Mouse (Mus musculus) CD8-positive naive resting alpha-beta T cell, adult 2 months (primary cell): Measurements from ENCODE around the gene Nt5dc3.

ENCODE experiments used
- DNase-seq, 2 experiments: peaks; one replicate each; pipeline ENCODE4 v3.0.0; 2022; ENCODE audit warnings: low read depth in 2 of 2, low spot score in 2 of 2

Nt5dc3 gene

DNA sequence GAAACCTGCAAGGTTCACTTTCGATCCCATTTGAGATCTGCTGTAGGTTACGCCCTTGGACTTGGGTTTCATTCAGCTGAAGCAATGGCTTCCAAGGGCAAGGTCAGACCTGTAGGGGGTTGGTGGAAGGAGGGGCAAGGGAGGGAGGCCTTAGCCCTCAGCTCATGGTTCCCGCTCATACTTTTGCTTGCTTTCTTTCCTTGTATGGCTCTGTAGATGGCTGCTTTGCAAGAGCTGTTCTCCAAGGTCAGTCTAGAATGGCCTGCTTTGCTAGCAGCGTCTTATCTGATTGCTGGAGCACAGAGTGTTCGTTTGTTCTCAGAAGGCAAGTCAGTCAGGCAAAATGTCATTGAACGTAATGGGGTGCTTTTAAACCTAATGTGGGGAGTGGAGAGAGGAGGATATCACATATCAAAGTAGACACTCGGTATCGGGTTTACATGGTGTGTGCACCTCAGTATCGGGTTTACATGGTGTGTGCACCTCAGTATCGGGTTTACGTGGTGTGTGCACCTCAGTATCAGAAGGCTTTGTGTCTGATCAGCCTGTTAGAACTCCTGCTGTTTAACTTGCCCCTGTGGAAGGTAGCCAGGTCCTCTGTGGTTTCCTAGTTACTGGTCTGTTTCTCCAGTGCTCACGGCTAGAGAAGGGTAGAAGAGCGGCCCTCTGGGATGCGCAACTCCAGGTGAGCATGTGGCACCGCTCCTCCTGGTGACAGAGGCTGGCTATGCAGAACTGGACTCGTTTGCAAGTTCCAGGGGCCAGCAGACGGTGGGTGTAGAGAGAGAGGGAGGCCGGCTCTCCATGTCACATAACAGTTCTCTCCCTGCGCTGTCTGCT is 35.7 kb downstream of the Nt5dc3 start:
- no peak for DNase-seq

- DNase-seq = no peak
Observed at GRCm38 (mm10) chr10:86815133-86815532, 36.3 kb downstream of the Nt5dc3 start.

GRCm38 (mm10) chr10:86819649-86820165 is 40.9 kb downstream of the Nt5dc3 start:
- DNase-seq = no peak

- no peak for DNase-seq
Observed at GRCm38 (mm10) chr10:86821014-86821413, 42.2 kb downstream of the Nt5dc3 start.

DNA sequence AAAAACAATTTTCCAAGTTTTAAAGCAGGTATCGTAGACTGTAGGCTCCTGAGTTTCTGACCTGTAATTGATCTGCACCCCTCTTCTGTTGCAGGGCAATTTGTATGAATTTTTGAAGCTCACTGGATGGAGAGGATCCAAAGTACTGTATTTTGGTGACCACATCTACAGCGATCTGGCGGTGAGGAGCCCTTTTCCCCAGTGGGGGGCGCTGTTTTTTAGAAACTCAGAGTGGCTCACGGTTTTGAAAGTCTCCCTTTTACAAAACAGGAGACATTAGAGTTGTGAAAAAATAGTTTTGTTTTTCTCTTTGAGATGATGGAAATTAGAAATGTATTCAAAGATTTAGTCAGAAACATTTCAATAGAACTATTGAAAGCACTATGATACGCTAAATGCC is 45.3 kb downstream of the Nt5dc3 start:
- DNase-seq = no peak

DNA sequence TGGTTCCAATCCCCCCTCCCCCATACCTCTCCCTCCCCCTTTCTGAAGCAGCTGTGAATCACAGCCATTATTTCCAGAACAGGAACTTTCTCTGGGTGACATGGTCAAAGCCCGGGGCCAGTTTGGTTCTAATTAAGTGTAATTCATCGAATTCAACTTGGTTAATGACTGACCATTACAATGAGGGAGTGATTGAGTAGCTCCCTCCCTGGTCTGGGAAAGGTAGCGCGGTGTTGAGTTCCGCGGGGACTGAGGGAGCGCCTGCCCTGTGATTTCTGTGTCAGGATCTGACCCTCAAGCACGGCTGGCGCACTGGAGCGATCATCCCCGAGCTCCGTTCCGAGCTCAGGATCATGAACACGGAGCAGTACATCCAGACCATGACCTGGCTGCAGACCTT is 46.1 kb downstream of the Nt5dc3 start:
- DNase-seq = no peak

- DNase-seq = no peak
Observed at GRCm38 (mm10) chr10:86825871-86826522, 47.2 kb downstream of the Nt5dc3 start.

DNA sequence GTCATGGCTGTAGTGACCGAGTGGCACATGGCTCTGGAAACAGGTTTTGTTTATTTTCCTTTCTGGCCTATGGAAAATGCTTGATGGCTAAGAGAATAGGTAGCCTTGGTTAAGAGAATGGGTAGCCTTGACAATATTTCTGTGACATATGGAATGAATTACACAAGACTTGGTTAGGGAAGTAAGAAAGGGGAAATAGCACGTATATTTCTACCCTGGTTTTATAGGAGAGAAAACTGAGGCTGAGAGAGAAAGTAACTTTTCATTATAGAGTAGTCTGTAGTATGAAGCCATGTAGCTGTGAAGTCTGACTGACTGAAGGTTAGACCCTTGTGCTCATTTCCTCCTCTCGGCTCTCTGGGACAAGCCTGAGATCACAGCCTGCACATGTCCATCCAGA is 48.1 kb downstream of the Nt5dc3 start:
- DNase-seq = no peak

- no peak for DNase-seq
Observed at GRCm38 (mm10) chr10:86828221-86829135, 49.7 kb downstream of the Nt5dc3 start.

DNA sequence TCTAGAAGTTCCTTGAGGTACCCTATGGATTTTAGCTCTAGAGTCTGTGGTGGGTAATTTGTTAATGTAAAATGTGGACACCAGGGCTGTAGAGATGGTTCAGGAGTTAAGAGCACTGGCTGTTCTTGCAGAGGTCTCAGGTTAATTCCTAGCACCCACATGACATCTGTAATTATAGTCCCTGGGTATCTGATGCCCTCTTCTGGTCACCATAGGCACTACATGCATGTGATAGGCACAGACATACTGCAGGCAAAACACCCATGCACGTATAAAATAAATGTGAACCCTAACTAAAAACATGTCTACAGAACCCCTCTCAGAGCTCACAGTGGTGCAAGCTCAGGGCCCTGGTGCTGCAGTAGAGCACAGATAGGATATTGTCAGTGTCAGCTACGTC is 50.7 kb downstream of the Nt5dc3 start:
- no peak for DNase-seq

- no peak for DNase-seq
Observed at GRCm38 (mm10) chr10:86836784-86837183, 58.0 kb downstream of the Nt5dc3 start.

- DNase-seq = no peak
Observed at GRCm38 (mm10) chr10:86838827-86839226, 60.0 kb downstream of the Nt5dc3 start.

DNA sequence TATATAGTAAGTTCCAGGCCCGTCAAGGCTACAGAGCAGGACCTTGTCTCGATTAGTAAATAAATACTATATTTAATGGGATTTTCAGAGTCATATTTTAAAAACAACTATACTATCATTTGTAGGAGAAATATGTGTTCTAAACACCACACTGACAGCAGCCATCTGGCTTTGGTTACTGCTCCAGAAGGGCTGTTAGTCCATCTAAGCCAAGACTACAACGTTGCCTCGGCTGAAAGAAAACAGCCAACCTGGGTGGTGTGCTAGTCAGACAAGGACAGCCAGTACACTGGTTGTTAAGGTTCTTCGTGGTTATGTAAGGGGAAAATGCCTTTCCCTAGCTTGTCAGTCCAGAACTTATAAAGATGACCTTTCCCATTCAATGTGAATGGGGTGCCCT is 63.9 kb downstream of the Nt5dc3 start:
- DNase-seq = no peak

- no peak for DNase-seq
Observed at GRCm38 (mm10) chr10:86846926-86847467, 68.2 kb downstream of the Nt5dc3 start.

DNA sequence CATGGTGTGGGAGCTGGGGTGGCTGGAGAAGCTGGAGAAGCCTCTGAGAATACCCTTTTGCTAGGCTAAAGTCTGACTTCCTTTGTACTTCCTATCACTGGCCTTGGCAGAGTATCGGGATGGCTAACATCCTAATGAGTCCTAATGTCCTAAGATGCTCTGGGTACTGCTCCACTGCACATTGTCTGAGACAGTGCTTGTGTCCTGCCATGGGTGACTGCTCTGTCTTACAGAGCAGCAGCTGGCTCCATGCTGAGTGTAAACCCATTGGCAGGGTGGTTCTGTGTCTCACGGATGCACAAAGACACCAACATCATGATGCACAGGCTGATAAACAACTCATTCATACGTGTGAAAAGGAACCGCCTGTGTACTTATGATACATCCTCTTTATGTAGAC is 70.3 kb downstream of the Nt5dc3 start:
- DNase-seq = no peak

DNA sequence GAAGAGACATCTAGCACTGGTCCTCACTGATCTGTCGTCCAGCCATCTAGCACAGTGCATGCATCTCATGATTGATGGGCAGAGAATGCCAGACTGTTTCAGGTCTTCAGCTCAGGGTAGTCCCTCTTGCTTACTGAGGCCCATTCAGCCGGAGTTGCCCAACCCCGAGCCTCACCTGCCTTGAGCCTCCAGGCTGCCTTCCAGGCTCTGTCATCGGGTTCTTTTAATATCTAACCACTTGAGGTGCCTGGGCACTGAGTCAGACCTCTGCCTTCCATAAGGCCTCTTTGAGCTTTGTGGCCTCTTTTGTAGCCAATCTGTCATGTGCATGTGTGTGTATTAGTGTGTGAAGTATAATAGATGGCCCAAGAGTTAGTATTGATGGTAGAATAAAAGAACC is 70.7 kb downstream of the Nt5dc3 start:
- no peak for DNase-seq

DNA sequence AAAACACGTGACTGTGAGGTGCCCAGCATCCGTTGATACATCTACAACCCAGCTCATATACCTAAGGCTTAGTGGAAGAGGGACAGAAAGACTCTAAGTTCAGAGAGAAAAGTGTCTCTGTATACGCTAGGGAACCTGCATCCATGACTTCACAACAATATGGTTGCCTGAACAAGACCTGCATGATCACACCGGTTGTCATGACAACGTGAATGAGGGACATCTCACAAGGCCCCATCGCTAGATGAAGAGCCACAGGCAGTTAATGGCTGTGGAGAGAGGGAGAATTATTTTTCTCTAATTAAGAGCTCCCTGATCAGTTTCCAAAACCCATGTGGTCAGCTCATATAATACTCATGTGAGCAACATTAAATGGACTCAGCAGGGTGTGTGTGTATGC is 73.4 kb downstream of the Nt5dc3 start:
- no peak for DNase-seq

DNA sequence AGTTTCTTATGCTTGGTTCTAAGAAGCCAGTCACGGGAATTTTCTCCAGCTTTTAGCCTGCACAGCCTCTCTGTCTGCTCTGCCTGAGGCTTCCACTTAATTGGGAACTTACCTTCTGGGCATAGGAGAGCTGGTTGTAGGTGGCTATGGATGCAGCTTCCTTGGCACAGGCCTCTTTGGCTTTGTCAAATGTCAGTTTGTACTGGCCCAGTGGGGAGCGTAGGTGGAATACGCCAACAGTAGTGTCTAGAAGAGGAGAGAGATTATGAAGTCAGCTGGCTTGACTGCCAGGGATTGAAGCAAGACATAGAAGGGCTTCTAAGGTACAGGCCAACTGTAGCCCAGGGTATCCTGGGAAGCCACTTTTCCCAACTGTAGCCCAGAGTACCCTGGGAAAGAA is 74.6 kb downstream of the Nt5dc3 start:
- DNase-seq = no peak

GRCm38 (mm10) chr10:86860396-86860795 is 81.6 kb downstream of the Nt5dc3 start:
- DNase-seq = no peak

- no peak for DNase-seq
Observed at GRCm38 (mm10) chr10:86862496-86862895, 83.7 kb downstream of the Nt5dc3 start.

DNA sequence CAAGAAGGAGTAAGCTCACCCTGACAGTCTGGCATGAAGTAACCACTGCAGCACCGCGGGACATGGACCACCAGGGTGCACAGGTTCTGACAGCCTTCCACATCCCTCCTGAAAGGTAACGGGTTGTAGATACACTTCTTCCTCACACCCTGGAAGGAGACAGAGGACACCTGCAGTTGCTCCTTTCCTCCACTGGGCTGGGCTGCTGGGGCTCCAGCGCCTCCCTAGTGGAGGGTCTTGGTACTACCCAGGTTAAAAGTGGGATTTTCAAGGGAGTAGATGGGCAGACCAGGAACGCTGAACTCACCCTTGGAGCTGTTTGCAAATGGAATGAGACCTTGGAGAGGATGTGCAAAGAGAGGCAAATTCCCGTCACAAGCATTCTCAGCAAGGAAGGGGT is 84.6 kb downstream of the Nt5dc3 start:
- no peak for DNase-seq
